Mouse (Mus musculus) C2C12 (cell line): ENCODE measurements around the gene Dkk3. TPM values are rescaled to one million over a fixed set of nuclear protein-coding genes. Genes with fewer than 3 reads are reported as not detected.

Source experiments
- H3K27me3 ChIP-seq: one replicate; pipeline ENCODE4 v1.6.1; 2011; ENCODE audit not compliant: control insufficient read depth, insufficient read depth, insufficient read length
- H3K36me3 ChIP-seq: one replicate; pipeline ENCODE4 v1.6.1; 2011; ENCODE audit not compliant: control insufficient read depth, insufficient read depth
- H3K4me3 ChIP-seq: one replicate; pipeline ENCODE4 v1.5.1; 2011; ENCODE audit warnings: mild to moderate bottlenecking, control low read depth; ENCODE audit not compliant: poor library complexity, insufficient read depth, severe bottlenecking
- H3K79me2 ChIP-seq: one replicate; pipeline ENCODE4 v1.6.1; 2011; ENCODE audit not compliant: control insufficient read depth, insufficient read depth
- H3K79me3 ChIP-seq: one replicate; pipeline ENCODE4 v1.6.1; 2011; ENCODE audit warnings: low read depth, control low read depth
- H3ac ChIP-seq: one replicate; pipeline ENCODE3; 2011; ENCODE audit warnings: low read depth; ENCODE audit not compliant: control insufficient read depth, insufficient read length
- CEBPB ChIP-seq: IDR thresholded peaks from one replicate; pipeline ENCODE4 v1.6.1; 2011; ENCODE audit warnings: low read depth, mild to moderate bottlenecking, control low read depth, moderate library complexity
- CTCF ChIP-seq: IDR thresholded peaks from one replicate; pipeline ENCODE4 v1.5.1; 2011; ENCODE audit not compliant: control insufficient read depth, insufficient read depth, insufficient read length
- FOSL1 ChIP-seq: IDR thresholded peaks from one replicate; pipeline ENCODE4 v1.8.0; 2011; ENCODE audit warnings: mild to moderate bottlenecking, low read length; ENCODE audit not compliant: poor library complexity, insufficient read depth, severe bottlenecking
- MAX ChIP-seq: IDR thresholded peaks from one replicate; pipeline ENCODE4 v1.6.1; 2011; ENCODE audit warnings: mild to moderate bottlenecking, control low read depth
- MYOD1 ChIP-seq: IDR thresholded peaks from one replicate; pipeline ENCODE4 v1.6.1; 2011; ENCODE audit warnings: low read depth; ENCODE audit not compliant: control insufficient read depth, insufficient read length
- MYOG ChIP-seq: IDR thresholded peaks from one replicate; pipeline ENCODE4 v1.6.1; 2011; ENCODE audit not compliant: control insufficient read depth, insufficient read length; ENCODE audit errors: extremely low read depth
- USF1 ChIP-seq: IDR thresholded peaks from one replicate; pipeline ENCODE4 v1.6.1; 2011; ENCODE audit warnings: low read depth, mild to moderate bottlenecking, control low read depth, moderate library complexity
- polyA plus RNA-seq: library from polyadenylated mRNA; unstranded; fragments of >200 nt; fragmentation: generic; extraction: Trizol; gene quantifications from one replicate; pipeline ENCODE4 v1.2.1, GENCODE M21; 2012; ENCODE audit warnings: missing spikeins

The Dkk3 gene
- polyA plus RNA-seq, 1 experiment = 0.01 TPM

GRCm38 (mm10) chr7:112187536-112188459 is 28.9 kb upstream of the Dkk3 start:
- Histone ChIP-seq H3K27me3 (no peaks in the 10 kb centered on the region), H3K79me2 (no peaks in the 10 kb centered on the region), H3ac (no peak overlapping the region), H3K4me3 (no peak overlapping the region), H3K79me3 (no peaks in the 10 kb centered on the region), H3K36me3 (no peaks in the 10 kb centered on the region)
- no peak for TF ChIP-seq MAX
- no peak for TF ChIP-seq USF1
- no peak for TF ChIP-seq FOSL1
- no peak for TF ChIP-seq MYOG
- no peak for TF ChIP-seq MYOD1
- TF ChIP-seq CEBPB = no peak
- no peak for TF ChIP-seq CTCF

- Histone ChIP-seq H3K79me3 (no peaks in the 10 kb centered on the region), H3K27me3 (no peaks in the 10 kb centered on the region), H3ac (no peak overlapping the region), H3K4me3 (no peak overlapping the region), H3K79me2 (no peaks in the 10 kb centered on the region), H3K36me3 (no peaks in the 10 kb centered on the region)
- TF ChIP-seq MYOG = no peak
- TF ChIP-seq CEBPB = no peak
- no peak for TF ChIP-seq FOSL1
- no peak for TF ChIP-seq USF1
- TF ChIP-seq CTCF = no peak
- TF ChIP-seq MYOD1 = no peak
- TF ChIP-seq MAX = no peak
Measured at GRCm38 (mm10) chr7:112186871-112187270, 28.0 kb upstream of the Dkk3 start.

DNA sequence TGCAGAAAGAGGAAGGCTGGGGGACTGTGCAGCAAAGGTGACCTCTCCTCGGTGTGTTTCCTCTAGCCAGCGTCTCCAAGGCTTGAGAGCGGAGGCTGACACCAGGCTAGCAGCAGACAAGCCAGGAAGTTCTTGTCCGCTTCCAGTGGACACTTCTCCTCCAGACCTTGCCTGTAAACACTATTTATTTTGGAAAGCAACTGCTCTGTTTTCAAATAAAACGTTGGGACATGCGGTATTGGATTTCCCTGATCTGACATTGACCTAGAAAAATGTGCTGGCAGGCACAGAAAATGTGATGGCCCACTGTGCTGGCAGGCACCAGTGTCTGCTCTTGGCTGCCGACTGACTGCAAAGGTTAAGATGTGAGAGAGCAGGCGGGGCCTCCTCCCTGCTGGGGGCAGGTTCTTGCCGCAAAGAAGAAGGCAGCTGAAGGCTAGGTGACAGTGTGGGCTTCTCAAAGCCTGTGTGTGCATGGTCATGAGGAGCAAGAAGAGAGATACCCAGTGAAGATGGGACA is 26.4 kb upstream of the Dkk3 start:
- Histone ChIP-seq H3K79me2 (no peaks in the 10 kb centered on the region), H3K4me3 (no peak overlapping the region), H3K27me3 (no peaks in the 10 kb centered on the region), H3K36me3 (no peaks in the 10 kb centered on the region), H3K79me3 (no peaks in the 10 kb centered on the region), H3ac (no peak overlapping the region)
- TF ChIP-seq MYOD1 (no peak), MYOG (no peak), MAX (no peak), CTCF (no peak), CEBPB (no peak), FOSL1 (no peak), USF1 (no peak)

DNA sequence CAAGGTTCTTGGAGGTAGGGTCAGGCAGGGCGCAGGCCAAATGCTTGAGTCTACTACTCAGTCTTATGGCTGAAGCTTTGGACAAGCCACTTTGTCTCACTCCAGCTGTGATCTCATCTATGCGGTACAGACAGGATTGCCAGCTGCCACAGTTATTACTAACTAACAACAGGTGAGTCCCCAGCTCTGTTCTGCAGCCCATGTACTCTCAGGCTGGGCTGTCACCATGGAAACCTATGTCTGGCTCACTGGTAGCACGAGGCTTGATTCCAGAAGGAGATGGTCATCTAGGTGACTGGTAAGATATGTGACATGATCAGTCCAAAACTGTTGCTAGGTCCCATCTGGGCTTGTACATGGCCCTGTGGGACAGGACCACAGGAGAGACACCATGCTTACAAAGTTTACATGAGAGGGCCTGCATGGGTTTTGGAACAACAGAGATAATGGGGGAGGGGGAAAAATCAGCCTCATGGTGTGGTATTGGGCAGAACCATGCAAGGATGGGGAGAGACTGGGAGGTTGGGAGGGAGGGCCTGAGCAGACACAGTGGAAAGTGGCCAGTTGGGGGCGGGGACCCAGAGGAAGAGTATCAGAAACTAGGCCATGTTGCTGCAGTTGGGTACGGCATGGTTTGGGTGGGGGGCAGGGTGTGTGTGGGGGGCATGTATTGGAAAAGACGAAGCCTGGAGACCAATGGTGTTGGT is 25.8 kb upstream of the Dkk3 start:
- Histone ChIP-seq H3K79me3 (no peaks in the 10 kb centered on the region), H3ac (no peak overlapping the region), H3K79me2 (no peaks in the 10 kb centered on the region), H3K27me3 (no peaks in the 10 kb centered on the region), H3K4me3 (no peak overlapping the region), H3K36me3 (no peaks in the 10 kb centered on the region)
- TF ChIP-seq MYOG (no peak), MYOD1 (peak; percentile 89), CEBPB (no peak), MAX (no peak)

DNA sequence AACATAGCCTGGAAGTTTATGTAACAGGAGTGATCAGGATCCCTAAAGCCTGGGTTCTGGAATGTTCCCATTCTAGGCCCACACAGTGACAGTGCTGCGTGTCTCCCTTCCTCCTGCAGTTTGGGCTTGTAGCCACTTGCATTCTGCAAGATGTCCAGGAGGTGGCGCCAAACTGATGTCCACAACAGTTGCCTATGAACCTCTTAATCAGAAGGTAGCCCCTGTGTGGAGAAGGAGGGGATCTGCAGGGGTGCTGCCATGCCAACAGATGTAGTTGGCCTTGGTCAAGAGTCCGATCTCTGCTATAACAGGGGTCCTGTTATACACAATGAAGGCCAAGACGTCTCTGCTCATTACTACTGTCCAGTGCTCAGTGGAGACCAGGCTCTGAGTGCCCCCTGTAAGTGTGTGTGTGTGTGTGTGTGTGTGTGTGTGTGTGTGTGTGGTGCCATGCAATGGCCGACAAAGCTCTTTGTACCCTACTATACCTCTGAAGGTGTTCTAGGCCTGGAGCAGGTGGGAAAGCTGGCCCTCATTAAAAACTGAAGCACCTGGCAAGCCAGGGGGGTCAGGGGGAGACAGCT is 24.5 kb upstream of the Dkk3 start:
- H3K4me3 ChIP-seq = no peak overlapping the region
- H3ac ChIP-seq = no peak overlapping the region
- H3K79me3 ChIP-seq = no peaks in the 10 kb centered on the region
- H3K27me3 ChIP-seq = no peaks in the 10 kb centered on the region
- TF ChIP-seq CTCF (peak; percentile 85), CEBPB (no peak), MAX (no peak)
- no peaks in the 10 kb centered on the region for H3K79me2 ChIP-seq
- no peaks in the 10 kb centered on the region for H3K36me3 ChIP-seq

DNA sequence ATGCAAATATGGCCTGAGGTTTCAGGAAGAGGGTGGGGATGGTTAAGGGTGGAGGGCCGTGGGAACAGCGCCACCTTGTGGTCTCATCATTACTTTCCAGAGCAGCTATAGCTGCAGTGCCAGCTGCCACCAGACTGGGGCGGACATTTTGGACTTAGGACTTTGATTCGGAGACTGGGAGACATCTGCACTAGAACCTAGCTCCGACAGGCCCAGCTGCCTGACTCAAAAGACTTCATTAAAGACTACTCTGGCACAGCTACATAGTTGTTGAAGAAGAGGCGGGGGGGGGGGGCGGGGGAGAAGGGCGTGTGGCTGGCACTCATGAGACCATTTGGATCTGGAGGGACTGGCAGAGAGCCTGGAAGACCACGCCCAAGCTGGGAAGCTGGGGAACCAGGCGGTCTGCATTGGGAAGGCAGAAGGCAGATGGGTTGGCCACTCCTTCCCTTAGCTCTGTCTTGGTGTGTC is 21.4 kb upstream of the Dkk3 start:
- TF ChIP-seq MYOD1 (no peak), CEBPB (no peak), MAX (no peak), FOSL1 (no peak), CTCF (peak; percentile 94)
- H3K4me3 ChIP-seq = no peak overlapping the region
- no peaks in the 10 kb centered on the region for H3K36me3 ChIP-seq
- no peaks in the 10 kb centered on the region for H3K27me3 ChIP-seq
- no peaks in the 10 kb centered on the region for H3K79me2 ChIP-seq
- H3K79me3 ChIP-seq = no peaks in the 10 kb centered on the region
- no peak overlapping the region for H3ac ChIP-seq
